In genomic region chr10:9331694-9332093, GRCm38 (mm10) we compare ENCODE assay signal across 19 mouse cellular contexts.
DNase-seq lines count a peak whose midpoint lies in the region; ATAC-seq lines count a peak whose summit lies in the region.
"Had no signal": no experiment of that assay in that cellular context is flagged by ENCODE, and none has a peak within 500 bp of the region (broad histone marks: within the 10 kb centered on the region; RNA-seq: fewer than 3 reads in every experiment).

No protein-coding gene starts in this region.

- no peaks in the 10 kb centered on the region for H3K27me3 ChIP-seq in neural tube, embryonic 11.5 days (ENCODE audit: control insufficient read depth, insufficient read depth, low read length)
- H3K27me3 ChIP-seq in neural tube, embryonic 15.5 days (replicated peaks): no peaks in the 10 kb centered on the region
- H3K27me3 ChIP-seq in forebrain, embryonic 16.5 days (replicated peaks; ENCODE audit: control insufficient read depth, insufficient read depth, low read length): no peaks in the 10 kb centered on the region
- no peaks in the 10 kb centered on the region for H3K27me3 ChIP-seq in midbrain, embryonic 11.5 days (ENCODE audit: control insufficient read depth, insufficient read depth, low read length)
- H3K27me3 ChIP-seq: heart, embryonic 15.5 days; limb, embryonic 12.5 days; liver, embryonic 13.5 days; lung, embryonic 15.5 days had no signal

- DNase-seq in neural tube, embryonic 11.5 days (ENCODE audit: low spot score): peak; percentile 19
- DNase-seq in midbrain, embryonic 11.5 days (ENCODE audit: low spot score, missing footprints): peak; percentile 90
- DNase-seq in heart, postnatal 4 days: no peak
- DNase-seq in lung, postnatal 4 days: no peak
- DNase-seq: adrenal gland, postnatal 36 days; cerebellum, adult 9-11 months; heart, adult 18-20 months; kidney, adult 2 months; kidney, postnatal 36 days; liver, embryonic 13.5 days; spleen, adult 18-20 months; thymus, adult 18-20 months had no signal

- H3K4me2 ChIP-seq in neural tube, embryonic 11.5 days (ENCODE audit: low read depth): no peak overlapping the region
- H3K4me2 ChIP-seq in neural tube, embryonic 15.5 days: no peak overlapping the region
- no peak overlapping the region for H3K4me2 ChIP-seq in forebrain, embryonic 16.5 days (ENCODE audit: low read length)
- H3K4me2 ChIP-seq in midbrain, embryonic 11.5 days: no peak overlapping the region
- H3K4me2 ChIP-seq: heart, embryonic 15.5 days; limb, embryonic 12.5 days; liver, embryonic 13.5 days; lung, embryonic 15.5 days had no signal

- H3K4me1 ChIP-seq in neural tube, embryonic 11.5 days (ENCODE audit: control insufficient read depth, insufficient read depth, low read length): peaks cover 5% of the 10 kb centered on the region
- H3K4me1 ChIP-seq in neural tube, embryonic 15.5 days: peaks cover 8% of the 10 kb centered on the region
- peaks cover 9% of the 10 kb centered on the region for H3K4me1 ChIP-seq in forebrain, embryonic 16.5 days (replicated peaks; ENCODE audit: control insufficient read depth, insufficient read depth, low read length)
- peaks cover 13% of the 10 kb centered on the region for H3K4me1 ChIP-seq in midbrain, embryonic 11.5 days (ENCODE audit: control insufficient read depth, insufficient read depth, low read length)
- H3K4me1 ChIP-seq: heart, embryonic 15.5 days; limb, embryonic 12.5 days; liver, embryonic 13.5 days; lung, embryonic 15.5 days had no signal

- WGBS in neural tube, embryonic 11.5 days: 22% methylated on average over 3 of the region's 3 CpGs
- 34% methylated on average over 3 of the region's 3 CpGs for WGBS in neural tube, embryonic 15.5 days
- 20% methylated on average over 3 of the region's 3 CpGs for WGBS in forebrain, embryonic 16.5 days
- WGBS in midbrain, embryonic 11.5 days: 15% methylated on average over 3 of the region's 3 CpGs

- H3K9ac ChIP-seq in neural tube, embryonic 11.5 days (ENCODE audit: low read length): no peak overlapping the region
- H3K9ac ChIP-seq in neural tube, embryonic 15.5 days (replicated peaks): no peak overlapping the region
- H3K9ac ChIP-seq in forebrain, embryonic 16.5 days (replicated peaks; ENCODE audit: low read depth, low read length): 0 out of 2 replicates have a peak overlapping the region, but pooled peaks have one; percentile 18
- H3K9ac ChIP-seq in midbrain, embryonic 11.5 days (ENCODE audit: low read length): no peak overlapping the region
- H3K9ac ChIP-seq: heart, embryonic 15.5 days; limb, embryonic 12.5 days; liver, embryonic 13.5 days; lung, embryonic 15.5 days had no signal

- H3K27ac ChIP-seq in neural tube, embryonic 11.5 days (ENCODE audit: low read depth, low read length): no peak overlapping the region
- no peak overlapping the region for H3K27ac ChIP-seq in neural tube, embryonic 15.5 days (replicated peaks)
- H3K27ac ChIP-seq in forebrain, embryonic 16.5 days (ENCODE audit: low read length): no peak overlapping the region
- H3K27ac ChIP-seq in midbrain, embryonic 11.5 days (ENCODE audit: low read depth, low read length): no peak overlapping the region
- H3K27ac ChIP-seq: heart, embryonic 15.5 days; limb, embryonic 12.5 days; liver, embryonic 13.5 days; lung, embryonic 15.5 days had no signal

- no peak for ATAC-seq in neural tube, embryonic 11.5 days (ENCODE audit: insufficient read depth, low FRiP score, low TSS enrichment)
- no peak for ATAC-seq in neural tube, embryonic 15.5 days (ENCODE audit: low FRiP score)
- no peak; the same call in 1 of the 2 replicates for ATAC-seq in forebrain, embryonic 16.5 days
- peak; percentile 70 for ATAC-seq in midbrain, embryonic 11.5 days (ENCODE audit: low FRiP score)
- ATAC-seq in erythroblast, adult 5-6 weeks (replicated peaks; ENCODE audit: low FRiP score, poor library complexity, severe bottlenecking): no peak

- no peaks in the 10 kb centered on the region for H3K9me3 ChIP-seq in neural tube, embryonic 11.5 days (ENCODE audit: control insufficient read depth, low read length)
- H3K9me3 ChIP-seq in neural tube, embryonic 15.5 days (replicated peaks): no peaks in the 10 kb centered on the region
- 0 out of 2 replicates have a peak, but pooled peaks cover 3% of the 10 kb centered on the region for H3K9me3 ChIP-seq in forebrain, embryonic 16.5 days (ENCODE audit: control insufficient read depth, low read length)
- H3K9me3 ChIP-seq in midbrain, embryonic 11.5 days (ENCODE audit: control insufficient read depth, low read length): no peaks in the 10 kb centered on the region; the same call in 1 of the 2 replicates
- H3K9me3 ChIP-seq: heart, embryonic 15.5 days; limb, embryonic 12.5 days; liver, embryonic 13.5 days; lung, embryonic 15.5 days had no signal

- no peaks in the 10 kb centered on the region for H3K36me3 ChIP-seq in neural tube, embryonic 11.5 days (ENCODE audit: control insufficient read depth, insufficient read depth, low read length)
- no peaks in the 10 kb centered on the region for H3K36me3 ChIP-seq in neural tube, embryonic 15.5 days
- H3K36me3 ChIP-seq in forebrain, embryonic 16.5 days (ENCODE audit: control insufficient read depth, insufficient read depth): no peaks in the 10 kb centered on the region
- H3K36me3 ChIP-seq in midbrain, embryonic 11.5 days (ENCODE audit: control insufficient read depth, insufficient read depth, low read length): no peaks in the 10 kb centered on the region
- H3K36me3 ChIP-seq: G1E; heart, embryonic 15.5 days; limb, embryonic 12.5 days; liver, embryonic 13.5 days; lung, embryonic 15.5 days had no signal

- no peak overlapping the region for H3K4me3 ChIP-seq in neural tube, embryonic 11.5 days (ENCODE audit: low read depth, low read length)
- H3K4me3 ChIP-seq in neural tube, embryonic 15.5 days (replicated peaks): no peak overlapping the region
- no peak overlapping the region for H3K4me3 ChIP-seq in forebrain, embryonic 16.5 days (replicated peaks; ENCODE audit: low read length)
- H3K4me3 ChIP-seq in midbrain, embryonic 11.5 days (ENCODE audit: low read depth, low read length): no peak overlapping the region
- H3K4me3 ChIP-seq: heart, embryonic 15.5 days; limb, embryonic 12.5 days; liver, embryonic 13.5 days; lung, embryonic 15.5 days had no signal

Comparison
In these comparisons a context has a peak if more than half of its experiments do, and no peak if none do; other contexts are left out.
1. DNase-seq: peak in neural tube, embryonic 11.5 days (single experiment) and midbrain, embryonic 11.5 days (single experiment); none in heart, postnatal 4 days (single experiment) and lung, postnatal 4 days (0 of 2).